Mouse (Mus musculus) heart, adult 11 months (tissue): Measurements from ENCODE around the gene Zfp709.
"Not testable (repeated sequence)": the region's sequence is repeated elsewhere in the genome, so short reads cannot be mapped to it uniquely, and the experiment has no call there.

Experiments
- DNase-seq: peaks from one replicate; pipeline ENCODE4 v3.0.0; 2022

Gene Zfp709

GRCm38 (mm10) chr8:71881618-71882274 lies at the start of gene Zfp709:
Zfp709 (plus strand) TSS chr8:71882019.
- peak; percentile 98 for DNase-seq

- DNase-seq, result peak; percentile 89
These were observed 43.6 kb upstream of the Zfp709 start for GRCm38 (mm10) chr8:71838207-71838606.

- peak; percentile 92 for DNase-seq
These were observed 40.5 kb upstream of the Zfp709 start for GRCm38 (mm10) chr8:71841201-71841817.

- peak; percentile 87 for DNase-seq
These were observed 39.3 kb upstream of the Zfp709 start for GRCm38 (mm10) chr8:71842476-71842875.

GRCm38 (mm10) chr8:71844453-71844852 lies 37.4 kb upstream of the Zfp709 start:
- not testable (repeated sequence) for DNase-seq

- peak; percentile 74 for DNase-seq
These were observed 35.8 kb upstream of the Zfp709 start for GRCm38 (mm10) chr8:71845993-71846483.

- DNase-seq, result peak; percentile 93
These were observed 35.1 kb upstream of the Zfp709 start for GRCm38 (mm10) chr8:71846745-71847144.

GRCm38 (mm10) chr8:71851014-71851413 lies 30.8 kb upstream of the Zfp709 start:
- DNase-seq, result not testable (repeated sequence)

- DNase-seq, result not testable (repeated sequence)
These were observed 28.5 kb upstream of the Zfp709 start for GRCm38 (mm10) chr8:71853360-71853759.

GRCm38 (mm10) chr8:71856630-71857328 lies 25.0 kb upstream of the Zfp709 start:
- peak; percentile 82 for DNase-seq

GRCm38 (mm10) chr8:71857364-71857763 lies 24.5 kb upstream of the Zfp709 start:
- peak; percentile 85 for DNase-seq

GRCm38 (mm10) chr8:71861551-71861950 lies 20.3 kb upstream of the Zfp709 start:
- peak; percentile 94 for DNase-seq

- DNase-seq, result not testable (repeated sequence)
These were observed 19.8 kb upstream of the Zfp709 start for GRCm38 (mm10) chr8:71862038-71862437.

GRCm38 (mm10) chr8:71900666-71901065 lies 18.8 kb downstream of the Zfp709 start:
- not testable (repeated sequence) for DNase-seq

- peak; percentile 70 for DNase-seq
These were observed 21.3 kb downstream of the Zfp709 start for GRCm38 (mm10) chr8:71903084-71903483.

GRCm38 (mm10) chr8:71906809-71907208 lies 25.0 kb downstream of the Zfp709 start:
- no peak for DNase-seq

- DNase-seq, result peak; percentile 88
These were observed 26.0 kb downstream of the Zfp709 start for GRCm38 (mm10) chr8:71907798-71908257.

- DNase-seq, result peak; percentile 99
These were observed 26.8 kb downstream of the Zfp709 start, which contains the start of the genes Zfp882 and Zfp617 for GRCm38 (mm10) chr8:71908309-71909261. Zfp882 (plus strand) TSS chr8:71908608. Zfp617 (plus strand) TSS chr8:71908635.

- DNase-seq, result peak; percentile 57
These were observed 30.5 kb downstream of the Zfp709 start for GRCm38 (mm10) chr8:71912286-71912685.

GRCm38 (mm10) chr8:71922567-71923401 lies 41.0 kb downstream of the Zfp709 start:
- DNase-seq, result peak; percentile 100

- DNase-seq, result peak; percentile 55
These were observed 44.0 kb downstream of the Zfp709 start for GRCm38 (mm10) chr8:71925791-71926190.
